Comparison of ENCODE assay signal across 10 mouse cellular contexts in the genomic region with DNA sequence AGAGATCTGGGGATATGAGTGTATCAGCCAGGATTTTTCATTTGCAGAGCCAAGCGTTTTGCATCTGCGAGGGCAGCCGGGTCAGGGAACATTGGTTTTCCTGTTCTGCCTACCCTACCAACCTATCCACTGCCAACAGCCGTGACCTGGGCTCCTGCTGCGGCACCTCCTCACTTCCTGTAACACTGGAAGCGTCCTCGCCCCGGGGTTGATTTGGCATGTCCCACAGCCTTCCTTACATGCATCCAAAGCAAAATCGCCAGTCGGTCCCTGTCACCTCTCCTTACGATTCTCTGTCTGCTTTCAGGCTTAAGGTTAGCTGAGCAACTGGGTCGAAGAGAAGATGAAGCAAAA.
DNase-seq lines count a peak whose midpoint lies in the region; ATAC-seq and TF ChIP-seq lines count a peak whose summit lies in the region.
"Had no signal": no experiment of that assay in that cellular context is flagged by ENCODE, and none has a peak within 500 bp of the region (broad histone marks: within the 10 kb centered on the region; RNA-seq: fewer than 3 reads in every experiment).

No protein-coding gene starts in this region.

- peaks cover 9% of the 10 kb centered on the region for H3K4me1 ChIP-seq in kidney, adult 2 months (ENCODE audit: control insufficient read depth, insufficient read depth, low read length)
- peaks cover 45% of the 10 kb centered on the region for H3K4me1 ChIP-seq in embryonic facial prominence, embryonic 15.5 days
- peaks cover 43% of the 10 kb centered on the region for H3K4me1 ChIP-seq in hindbrain, embryonic 14.5 days (replicated peaks; ENCODE audit: control insufficient read depth, insufficient read depth, low read length)
- H3K4me1 ChIP-seq in midbrain, embryonic 16.5 days (ENCODE audit: control insufficient read depth, insufficient read depth, low read length), result peaks cover 27% of the 10 kb centered on the region

- H3K9ac ChIP-seq in embryonic facial prominence, embryonic 15.5 days, result no peak overlapping the region
- 0 out of 2 replicates have a peak overlapping the region, but pooled peaks have one; percentile 16 for H3K9ac ChIP-seq in hindbrain, embryonic 14.5 days
- peak overlapping the region; percentile 45; the same call in 1 of the 2 replicates for H3K9ac ChIP-seq in midbrain, embryonic 16.5 days (ENCODE audit: low read depth, low read length)
- H3K9ac ChIP-seq: embryonic facial prominence, embryonic 13.5 days had no signal

- 35% methylated on average over 12 of the region's 12 CpGs for WGBS in kidney, adult 2 months
- 53% methylated on average over 12 of the region's 12 CpGs for WGBS in embryonic facial prominence, embryonic 15.5 days
- WGBS in hindbrain, embryonic 14.5 days, result 59% methylated on average over 12 of the region's 12 CpGs
- WGBS in midbrain, embryonic 16.5 days, result 52% methylated on average over 12 of the region's 12 CpGs

- no peak overlapping the region; the same call in 1 of the 2 replicates for H3K27ac ChIP-seq in kidney, adult 2 months (ENCODE audit: insufficient read depth, low read depth, low read length)
- peak overlapping the region; percentile 76 for H3K27ac ChIP-seq in embryonic facial prominence, embryonic 15.5 days (replicated peaks)
- H3K27ac ChIP-seq in hindbrain, embryonic 14.5 days, result peak overlapping the region; percentile 65; the same call in 1 of the 2 replicates
- peak overlapping the region; percentile 44 for H3K27ac ChIP-seq in midbrain, embryonic 16.5 days (ENCODE audit: low read length)

- ATAC-seq in embryonic facial prominence, embryonic 15.5 days (ENCODE audit: insufficient number of reproducible peaks, low FRiP score, low TSS enrichment, low read depth), result no peak
- ATAC-seq in hindbrain, embryonic 14.5 days (ENCODE audit: low FRiP score), result no peak
- no peak for ATAC-seq in midbrain, embryonic 16.5 days

- no peaks in the 10 kb centered on the region for H3K9me3 ChIP-seq in embryonic facial prominence, embryonic 15.5 days (replicated peaks)
- H3K9me3 ChIP-seq in hindbrain, embryonic 14.5 days (ENCODE audit: control insufficient read depth, low read length), result no peaks in the 10 kb centered on the region
- H3K9me3 ChIP-seq in midbrain, embryonic 16.5 days (replicated peaks; ENCODE audit: control insufficient read depth, low read length, poor library complexity, severe bottlenecking), result no peaks in the 10 kb centered on the region
- H3K9me3 ChIP-seq: embryonic facial prominence, embryonic 13.5 days had no signal

- H3K27me3 ChIP-seq in kidney, adult 2 months (replicated peaks; ENCODE audit: control insufficient read depth, insufficient read depth, low read length), result no peaks in the 10 kb centered on the region
- no peaks in the 10 kb centered on the region for H3K27me3 ChIP-seq in embryonic facial prominence, embryonic 15.5 days
- no peaks in the 10 kb centered on the region for H3K27me3 ChIP-seq in hindbrain, embryonic 14.5 days (ENCODE audit: control insufficient read depth, insufficient read depth, low read length)
- no peaks in the 10 kb centered on the region for H3K27me3 ChIP-seq in midbrain, embryonic 16.5 days (ENCODE audit: control insufficient read depth, insufficient read depth, low read depth, low read length)
- H3K27me3 ChIP-seq: embryonic facial prominence, embryonic 13.5 days had no signal

- no peak for TF ChIP-seq POLR2A in kidney, adult 2 months (IDR thresholded peaks at IDR 0.05; ENCODE audit: low read depth, low read length)

- peak; percentile 36 for DNase-seq in kidney, adult 2 months
- DNase-seq in kidney, postnatal 10 days, result no peak
- DNase-seq in hindbrain, embryonic 14.5 days (ENCODE audit: low spot score), result no peak
- no peak for DNase-seq in urinary bladder, adult 2 months (ENCODE audit: low spot score)
- DNase-seq in cerebellum, adult 11 months, result no peak
- no peak for DNase-seq in retina, embryonic 14.5 days (ENCODE audit: low spot score)
- DNase-seq: right cerebral cortex, postnatal 4 days had no signal

- no peaks in the 10 kb centered on the region for H3K36me3 ChIP-seq in kidney, adult 2 months (ENCODE audit: control insufficient read depth, insufficient read depth, low read length)
- peaks cover 32% of the 10 kb centered on the region for H3K36me3 ChIP-seq in embryonic facial prominence, embryonic 15.5 days
- peaks cover 70% of the 10 kb centered on the region for H3K36me3 ChIP-seq in hindbrain, embryonic 14.5 days (replicated peaks; ENCODE audit: control insufficient read depth, insufficient read depth)
- H3K36me3 ChIP-seq in midbrain, embryonic 16.5 days (ENCODE audit: control insufficient read depth, insufficient read depth, low read length), result peaks cover 14% of the 10 kb centered on the region

- no peak overlapping the region for H3K4me2 ChIP-seq in embryonic facial prominence, embryonic 15.5 days (replicated peaks)
- H3K4me2 ChIP-seq in hindbrain, embryonic 14.5 days (replicated peaks), result no peak overlapping the region
- H3K4me2 ChIP-seq in midbrain, embryonic 16.5 days (ENCODE audit: low read length), result no peak overlapping the region
- H3K4me2 ChIP-seq: embryonic facial prominence, embryonic 13.5 days had no signal

- TF ChIP-seq CTCF in kidney, adult 2 months (conservative IDR thresholded peaks at IDR 0.05; ENCODE audit: insufficient read depth, insufficient read length, low read depth, low read length), result no peak

- H3K4me3 ChIP-seq in kidney, adult 2 months (ENCODE audit: insufficient read depth, low read depth, low read length), result no peak overlapping the region
- H3K4me3 ChIP-seq in embryonic facial prominence, embryonic 15.5 days (replicated peaks), result no peak overlapping the region
- no peak overlapping the region for H3K4me3 ChIP-seq in hindbrain, embryonic 14.5 days (replicated peaks; ENCODE audit: low read length)
- H3K4me3 ChIP-seq in midbrain, embryonic 16.5 days (ENCODE audit: low read depth, low read length), result no peak overlapping the region
- H3K4me3 ChIP-seq: embryonic facial prominence, embryonic 13.5 days had no signal
